Comparison of ENCODE assay signal across 9 mouse cellular contexts in the genomic region with DNA sequence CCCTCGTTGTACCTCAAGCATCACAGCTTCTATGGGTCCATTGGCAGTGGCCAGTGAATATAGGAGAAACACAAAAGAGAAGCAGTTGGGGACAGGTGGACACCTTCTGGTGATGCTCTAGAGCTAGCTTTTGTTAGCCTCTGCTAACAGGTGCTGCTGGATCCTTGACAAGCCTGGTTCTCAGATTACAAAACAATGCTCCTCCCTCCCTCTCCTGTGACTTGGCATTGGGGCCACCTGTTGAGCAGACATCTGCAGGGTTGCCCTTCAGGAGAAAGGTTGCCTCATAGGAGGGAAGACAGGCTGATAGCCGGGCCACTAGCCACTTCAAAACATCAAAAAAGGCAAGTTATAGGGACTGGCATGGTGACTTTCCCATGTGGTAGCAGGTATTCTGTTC. TPM values are rescaled to one million over a fixed set of nuclear protein-coding genes. Genes with fewer than 3 reads are reported as not detected.
DNase-seq lines count a peak whose midpoint lies in the region; ATAC-seq and TF ChIP-seq lines count a peak whose summit lies in the region.
"Had no signal": no experiment of that assay in that cellular context is flagged by ENCODE, and none has a peak within 500 bp of the region (broad histone marks: within the 10 kb centered on the region; RNA-seq: fewer than 3 reads in every experiment).

A gene (plus strand): TSS at position 287 of the 400 bp plus-strand sequence.

- no peak within 1 kb of the TSS for H3K4me2 ChIP-seq in lung, postnatal 0 days (replicated peaks; ENCODE audit: low read depth, low read length)
- no peak within 1 kb of the TSS for H3K4me2 ChIP-seq in embryonic facial prominence, embryonic 12.5 days (replicated peaks)
- no peak within 1 kb of the TSS for H3K4me2 ChIP-seq in neural tube, embryonic 12.5 days (replicated peaks)

- no peak within 1 kb of the TSS for H3K9ac ChIP-seq in lung, postnatal 0 days (replicated peaks; ENCODE audit: low read depth)
- no peak within 1 kb of the TSS for H3K9ac ChIP-seq in embryonic facial prominence, embryonic 12.5 days
- H3K9ac ChIP-seq in neural tube, embryonic 12.5 days: no peak within 1 kb of the TSS

- WGBS in lung, postnatal 0 days: 31% methylated on average over 2 of the region's 2 CpGs
- 36% methylated on average over 2 of the region's 2 CpGs for WGBS in embryonic facial prominence, embryonic 12.5 days
- 48% methylated on average over 2 of the region's 2 CpGs for WGBS in hindbrain, embryonic 10.5 days
- 42% methylated on average over 2 of the region's 2 CpGs for WGBS in neural tube, embryonic 12.5 days

- no peak for ATAC-seq in lung, postnatal 0 days
- no peak for ATAC-seq in embryonic facial prominence, embryonic 12.5 days (ENCODE audit: insufficient number of reproducible peaks, insufficient read depth, low FRiP score, low TSS enrichment)
- no peak for ATAC-seq in neural tube, embryonic 12.5 days (ENCODE audit: low FRiP score, low read depth)

- no peak for TF ChIP-seq EP300 in lung, postnatal 0 days (IDR thresholded peaks at IDR 0.05)

- no peak for TF ChIP-seq CTCF in lung, postnatal 0 days (IDR thresholded peaks at IDR 0.05)

- intact Hi-C loops in gastrocnemius, postnatal 36 days (cut with DNase I): no loop called here

- no peaks in the 10 kb centered on the region for H3K9me3 ChIP-seq in lung, postnatal 0 days (ENCODE audit: low read length)
- H3K9me3 ChIP-seq in embryonic facial prominence, embryonic 12.5 days: no peaks in the 10 kb centered on the region
- no peaks in the 10 kb centered on the region for H3K9me3 ChIP-seq in hindbrain, embryonic 10.5 days
- H3K9me3 ChIP-seq in neural tube, embryonic 12.5 days: no peaks in the 10 kb centered on the region

- H3K4me3 ChIP-seq in lung, postnatal 0 days (ENCODE audit: low read depth, low read length): no peak within 1 kb of the TSS
- no peak within 1 kb of the TSS for H3K4me3 ChIP-seq in embryonic facial prominence, embryonic 12.5 days
- H3K4me3 ChIP-seq in hindbrain, embryonic 10.5 days: no peak within 1 kb of the TSS
- H3K4me3 ChIP-seq in neural tube, embryonic 12.5 days: no peak within 1 kb of the TSS
- H3K4me3 ChIP-seq: myocyte had no signal

- DNase-seq in lung, postnatal 0 days (ENCODE audit: low spot score): no peak
- DNase-seq in lung, adult 18-20 months: no peak
- no peak for DNase-seq in hindbrain, embryonic 10.5 days (ENCODE audit: low spot score)
- DNase-seq in cerebellum, adult 8-10 months: no peak
- DNase-seq in yolk sac, embryonic 10.5 days (ENCODE audit: low spot score): no peak
- DNase-seq in gastrocnemius, postnatal 36 days: no peak

- no peaks in the 10 kb centered on the region for H3K4me1 ChIP-seq in lung, postnatal 0 days (ENCODE audit: insufficient read depth, low read depth, low read length)
- no peaks in the 10 kb centered on the region for H3K4me1 ChIP-seq in embryonic facial prominence, embryonic 12.5 days
- peaks cover 7% of the 10 kb centered on the region for H3K4me1 ChIP-seq in hindbrain, embryonic 10.5 days (replicated peaks)
- H3K4me1 ChIP-seq in neural tube, embryonic 12.5 days: no peaks in the 10 kb centered on the region

- H3K36me3 ChIP-seq in lung, postnatal 0 days (ENCODE audit: insufficient read depth, low read length): no peaks in the 10 kb centered on the region
- no peaks in the 10 kb centered on the region for H3K36me3 ChIP-seq in embryonic facial prominence, embryonic 12.5 days
- no peaks in the 10 kb centered on the region for H3K36me3 ChIP-seq in hindbrain, embryonic 10.5 days
- no peaks in the 10 kb centered on the region for H3K36me3 ChIP-seq in neural tube, embryonic 12.5 days

- no peaks in the 10 kb centered on the region for H3K27me3 ChIP-seq in lung, postnatal 0 days (replicated peaks; ENCODE audit: insufficient read depth, low read length)
- H3K27me3 ChIP-seq in embryonic facial prominence, embryonic 12.5 days: no peaks in the 10 kb centered on the region
- no peaks in the 10 kb centered on the region for H3K27me3 ChIP-seq in hindbrain, embryonic 10.5 days (ENCODE audit: insufficient read depth, poor library complexity, severe bottlenecking)
- H3K27me3 ChIP-seq in neural tube, embryonic 12.5 days (replicated peaks): no peaks in the 10 kb centered on the region

- H3K27ac ChIP-seq in lung, postnatal 0 days (ENCODE audit: low read length): no peak within 1 kb of the TSS
- no peak within 1 kb of the TSS for H3K27ac ChIP-seq in embryonic facial prominence, embryonic 12.5 days
- no peak within 1 kb of the TSS for H3K27ac ChIP-seq in hindbrain, embryonic 10.5 days
- no peak within 1 kb of the TSS for H3K27ac ChIP-seq in neural tube, embryonic 12.5 days

RNA-seq across cellular contexts. Expression of the gene that starts here (rescaled TPM):
- 25.5 and 29.0 TPM in 2 replicates for polyA plus RNA-seq in lung, postnatal 0 days (2015; fragmentation: Nextera tagmentation; extraction: Ambion mirVana)
- 14.5 and 15.4 TPM in 2 replicates for polyA plus RNA-seq in embryonic facial prominence, embryonic 12.5 days (2016; fragmentation: Nextera tagmentation; extraction: Ambion mirVana)
- polyA plus RNA-seq in hindbrain, embryonic 10.5 days (2016; fragmentation: Nextera tagmentation; extraction: Ambion mirVana): 15.1 and 15.4 TPM in 2 replicates
- 14.5 and 15.5 TPM in 2 replicates for polyA plus RNA-seq in neural tube, embryonic 12.5 days (2016; fragmentation: Nextera tagmentation; extraction: Ambion mirVana)
- 1 to 10 TPM; 4.1 to 4.4 TPM for total RNA-seq in gastrocnemius, postnatal 36 days (2021)
